8 mouse cellular contexts compared by ENCODE assay signal in the genomic region with DNA sequence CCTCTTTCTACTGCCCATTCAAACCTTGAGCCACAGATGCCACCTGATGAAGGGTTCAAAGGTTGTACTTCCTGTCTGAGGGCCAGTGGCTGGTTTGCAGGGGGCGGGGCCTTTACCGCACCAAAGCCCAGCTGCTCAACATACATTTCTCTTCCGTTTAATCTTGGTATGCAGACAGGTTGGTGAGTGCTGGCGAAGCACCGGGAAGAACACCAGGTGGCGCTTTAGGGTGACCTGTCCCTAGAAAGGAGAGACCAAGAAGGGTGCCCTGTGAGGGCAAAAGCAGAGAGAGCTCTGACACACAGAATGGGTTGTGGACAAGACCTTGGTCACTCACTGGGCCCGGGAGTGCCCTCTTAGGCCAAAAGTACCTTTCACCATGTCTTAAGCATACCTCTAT. TPM values are rescaled to one million over a fixed set of nuclear protein-coding genes. Genes with fewer than 3 reads are reported as not detected.
DNase-seq lines count a peak whose midpoint lies in the region; ATAC-seq and TF ChIP-seq lines count a peak whose summit lies in the region.

No protein-coding gene starts in this region.

- WGBS in forebrain, embryonic 10.5 days, result 11% methylated on average over 7 of the region's 7 CpGs
- WGBS in forebrain, embryonic 15.5 days, result 14% methylated on average over 7 of the region's 7 CpGs
- 9% methylated on average over 7 of the region's 7 CpGs for WGBS in kidney, embryonic 15.5 days

- TF ChIP-seq POLR2A in embryonic fibroblast, embryonic 13.5 days (IDR thresholded peaks at IDR 0.05; ENCODE audit: low read depth, low read length), result no peak

- H3K27ac ChIP-seq in forebrain, embryonic 10.5 days, result no peak overlapping the region
- no peak overlapping the region for H3K27ac ChIP-seq in forebrain, embryonic 15.5 days (replicated peaks)
- H3K27ac ChIP-seq in embryonic fibroblast, embryonic 13.5 days (ENCODE audit: insufficient read depth, low read length), result no peak overlapping the region
- H3K27ac ChIP-seq in kidney, embryonic 15.5 days, result no peak overlapping the region

- H3K27me3 ChIP-seq in forebrain, embryonic 10.5 days (ENCODE audit: poor library complexity, severe bottlenecking), result peaks cover 10% of the 10 kb centered on the region; the same call in 1 of the 2 replicates
- H3K27me3 ChIP-seq in forebrain, embryonic 15.5 days, result no peaks in the 10 kb centered on the region
- H3K27me3 ChIP-seq in kidney, embryonic 15.5 days, result no peaks in the 10 kb centered on the region

- H3K4me1 ChIP-seq in forebrain, embryonic 10.5 days, result peaks cover 3% of the 10 kb centered on the region; the same call in 1 of the 2 replicates
- H3K4me1 ChIP-seq in forebrain, embryonic 15.5 days, result peaks cover 24% of the 10 kb centered on the region
- no peaks in the 10 kb centered on the region for H3K4me1 ChIP-seq in embryonic fibroblast, embryonic 13.5 days (ENCODE audit: control insufficient read depth, insufficient read depth, low read length)
- peaks cover 26% of the 10 kb centered on the region for H3K4me1 ChIP-seq in kidney, embryonic 15.5 days

- peak; percentile 22; the same call in 1 of the 2 replicates for TF ChIP-seq CTCF in embryonic fibroblast, embryonic 13.5 days (IDR thresholded peaks at IDR 0.05; ENCODE audit: borderline replicate concordance, insufficient read depth, low read length)

- DNase-seq in forebrain, embryonic 10.5 days (ENCODE audit: extremely low spot score, low spot score), result peak; percentile 56
- DNase-seq in urinary bladder, adult 18-20 months (ENCODE audit: low spot score in 2 of 2), result peak; percentile 41 to 53
- DNase-seq in urinary bladder, postnatal 10 days (ENCODE audit: low spot score), result no peak
- peak; percentile 63 for DNase-seq in mesoderm, embryonic 11.5 days (ENCODE audit: low read depth, low spot score)
- DNase-seq in urinary bladder, postnatal 25 days (ENCODE audit: low spot score), result peak; percentile 67

- H3K9me3 ChIP-seq in forebrain, embryonic 10.5 days, result no peaks in the 10 kb centered on the region
- H3K9me3 ChIP-seq in forebrain, embryonic 15.5 days, result no peaks in the 10 kb centered on the region
- no peaks in the 10 kb centered on the region for H3K9me3 ChIP-seq in kidney, embryonic 15.5 days (replicated peaks)

- no peak for ATAC-seq in forebrain, embryonic 15.5 days (replicated peaks)
- 0 out of 2 replicates have a peak, but pooled peaks have one; percentile 46 for ATAC-seq in kidney, embryonic 15.5 days (replicated peaks; ENCODE audit: low FRiP score)

- no peak overlapping the region for H3K9ac ChIP-seq in forebrain, embryonic 15.5 days (replicated peaks)
- H3K9ac ChIP-seq in kidney, embryonic 15.5 days, result no peak overlapping the region

- no peak overlapping the region for H3K4me3 ChIP-seq in forebrain, embryonic 10.5 days
- H3K4me3 ChIP-seq in forebrain, embryonic 15.5 days, result no peak overlapping the region
- H3K4me3 ChIP-seq in embryonic fibroblast, embryonic 13.5 days (ENCODE audit: insufficient read depth, low read length), result no peak overlapping the region
- no peak overlapping the region for H3K4me3 ChIP-seq in kidney, embryonic 15.5 days (replicated peaks)

- H3K36me3 ChIP-seq in forebrain, embryonic 10.5 days (replicated peaks), result no peaks in the 10 kb centered on the region
- no peaks in the 10 kb centered on the region for H3K36me3 ChIP-seq in forebrain, embryonic 15.5 days
- no peaks in the 10 kb centered on the region for H3K36me3 ChIP-seq in kidney, embryonic 15.5 days

- H3K4me2 ChIP-seq in forebrain, embryonic 15.5 days (replicated peaks), result no peak overlapping the region
- H3K4me2 ChIP-seq in kidney, embryonic 15.5 days, result no peak overlapping the region

RNA-seq across cellular contexts. Expression of gene Pla2g2c, which starts 16.0 kb away (rescaled TPM):
- polyA plus RNA-seq in forebrain, embryonic 10.5 days (2016; fragmentation: Nextera tagmentation; extraction: Ambion mirVana), result 0.33 and 0.57 TPM in 2 replicates
- polyA plus RNA-seq in forebrain, embryonic 15.5 days (2015; fragmentation: Nextera tagmentation; extraction: Ambion mirVana), result 0.34 TPM in 1 of 2 replicates, not detected in the other
- not detected in 2 replicates for polyA plus RNA-seq in embryonic fibroblast, embryonic 13.5 days (2011; ENCODE audit: insufficient read length, low read depth, missing spikeins)
- 0.33 and 0.45 TPM in 2 replicates for polyA plus RNA-seq in kidney, embryonic 15.5 days (2015; fragmentation: Nextera tagmentation; extraction: Ambion mirVana)

RNA-seq across cellular contexts. Expression of gene Ubxn10, which starts 28.3 kb away (rescaled TPM):
- polyA plus RNA-seq in forebrain, embryonic 10.5 days (2016; fragmentation: Nextera tagmentation; extraction: Ambion mirVana), result 1.0 and 1.4 TPM in 2 replicates
- polyA plus RNA-seq in forebrain, embryonic 15.5 days (2015; fragmentation: Nextera tagmentation; extraction: Ambion mirVana), result 2.0 and 3.2 TPM in 2 replicates
- polyA plus RNA-seq in embryonic fibroblast, embryonic 13.5 days (2011; ENCODE audit: insufficient read length, low read depth, missing spikeins), result not detected in 2 replicates
- 1.0 and 1.8 TPM in 2 replicates for polyA plus RNA-seq in kidney, embryonic 15.5 days (2015; fragmentation: Nextera tagmentation; extraction: Ambion mirVana)

RNA-seq across cellular contexts. Expression of gene Pla2g2f, which starts 48.8 kb away (rescaled TPM):
- polyA plus RNA-seq in forebrain, embryonic 10.5 days (2016; fragmentation: Nextera tagmentation; extraction: Ambion mirVana), result not detected in 2 replicates
- polyA plus RNA-seq in forebrain, embryonic 15.5 days (2015; fragmentation: Nextera tagmentation; extraction: Ambion mirVana), result 0.08 TPM in 1 of 2 replicates, not detected in the other
- not detected in 2 replicates for polyA plus RNA-seq in embryonic fibroblast, embryonic 13.5 days (2011; ENCODE audit: insufficient read length, low read depth, missing spikeins)
- polyA plus RNA-seq in kidney, embryonic 15.5 days (2015; fragmentation: Nextera tagmentation; extraction: Ambion mirVana), result 0.19 and 0.93 TPM in 2 replicates
